In genomic region chr3:144412538-144413272, GRCm38 (mm10) we compare ENCODE assay signal across 8 mouse cellular contexts.
DNase-seq lines count a peak whose midpoint lies in the region; ATAC-seq and TF ChIP-seq lines count a peak whose summit lies in the region.

No protein-coding gene starts in this region.

- WGBS in heart, embryonic 13.5 days, result 9% methylated on average over 10 of the region's 10 CpGs
- under 1% methylated on average over 10 of the region's 10 CpGs for WGBS in embryonic facial prominence, embryonic 11.5 days
- 15% methylated on average over 10 of the region's 10 CpGs for WGBS in intestine, postnatal 0 days
- WGBS in stomach, embryonic 14.5 days, result 7% methylated on average over 10 of the region's 10 CpGs

- H3K36me3 ChIP-seq in heart, embryonic 13.5 days, result no peaks in the 10 kb centered on the region
- H3K36me3 ChIP-seq in embryonic facial prominence, embryonic 11.5 days (replicated peaks; ENCODE audit: control insufficient read depth, insufficient read depth, low read depth, low read length), result no peaks in the 10 kb centered on the region
- no peaks in the 10 kb centered on the region for H3K36me3 ChIP-seq in intestine, postnatal 0 days (ENCODE audit: control insufficient read depth, insufficient read depth)
- H3K36me3 ChIP-seq in stomach, embryonic 14.5 days (ENCODE audit: control insufficient read depth, insufficient read depth, low read length), result no peaks in the 10 kb centered on the region

- no peak for TF ChIP-seq CTCF in intestine, postnatal 0 days (IDR thresholded peaks at IDR 0.05; ENCODE audit: low read depth)

- peaks cover 7% of the 10 kb centered on the region for H3K4me1 ChIP-seq in heart, embryonic 13.5 days
- H3K4me1 ChIP-seq in embryonic facial prominence, embryonic 11.5 days (ENCODE audit: control insufficient read depth, insufficient read depth, low read length), result peaks cover 4% of the 10 kb centered on the region
- 0 out of 2 replicates have a peak, but pooled peaks cover 7% of the 10 kb centered on the region for H3K4me1 ChIP-seq in intestine, postnatal 0 days (replicated peaks; ENCODE audit: control insufficient read depth, insufficient read depth, low read length)
- 0 out of 2 replicates have a peak, but pooled peaks cover 5% of the 10 kb centered on the region for H3K4me1 ChIP-seq in stomach, embryonic 14.5 days (ENCODE audit: control insufficient read depth, insufficient read depth, low read length)

- no peaks in the 10 kb centered on the region for H3K27me3 ChIP-seq in heart, embryonic 13.5 days (replicated peaks)
- no peaks in the 10 kb centered on the region for H3K27me3 ChIP-seq in embryonic facial prominence, embryonic 11.5 days (ENCODE audit: control insufficient read depth, insufficient read depth, low read length)
- no peaks in the 10 kb centered on the region for H3K27me3 ChIP-seq in intestine, postnatal 0 days (replicated peaks; ENCODE audit: control insufficient read depth, insufficient read depth, low read length)
- H3K27me3 ChIP-seq in stomach, embryonic 14.5 days (ENCODE audit: control insufficient read depth, insufficient read depth, low read length), result no peaks in the 10 kb centered on the region

- peak overlapping the region; percentile 54 for H3K4me2 ChIP-seq in heart, embryonic 13.5 days
- H3K4me2 ChIP-seq in embryonic facial prominence, embryonic 11.5 days (ENCODE audit: low read depth, low read length), result no peak overlapping the region
- H3K4me2 ChIP-seq in intestine, postnatal 0 days (replicated peaks; ENCODE audit: low read depth), result peak overlapping the region; percentile 17; the same call in 1 of the 2 replicates
- 0 out of 2 replicates have a peak overlapping the region, but pooled peaks have one; percentile 12 for H3K4me2 ChIP-seq in stomach, embryonic 14.5 days (replicated peaks; ENCODE audit: low read depth, low read length)

- no peak for DNase-seq in heart, postnatal 10 days
- DNase-seq in embryonic facial prominence, embryonic 11.5 days (ENCODE audit: low spot score), result peak; percentile 36
- DNase-seq in urinary bladder, adult 18-20 months (ENCODE audit: low spot score in 2 of 2), result no peak
- DNase-seq in ovary, postnatal 36 days (ENCODE audit: low spot score), result no peak

- ATAC-seq in heart, embryonic 13.5 days (ENCODE audit: extremely low read depth, insufficient number of reproducible peaks, low FRiP score, low TSS enrichment), result no peak
- ATAC-seq in embryonic facial prominence, embryonic 11.5 days (replicated peaks; ENCODE audit: insufficient number of reproducible peaks, low FRiP score, low TSS enrichment, low read depth), result peak; percentile 47
- 0 out of 2 replicates have a peak, but pooled peaks have one; percentile 25 for ATAC-seq in intestine, postnatal 0 days
- ATAC-seq in stomach, embryonic 14.5 days (ENCODE audit: insufficient number of reproducible peaks, insufficient read depth, low FRiP score, low read depth), result peak; percentile 69
- no peak for ATAC-seq in cerebellum, adult (ENCODE audit: insufficient number of reproducible peaks, low FRiP score, low TSS enrichment)

- intact Hi-C loops in heart, postnatal 10 days (cut with DNase I), result no loop called here

- H3K9me3 ChIP-seq in heart, embryonic 13.5 days, result no peaks in the 10 kb centered on the region
- peaks cover 4% of the 10 kb centered on the region; the same call in 1 of the 2 replicates for H3K9me3 ChIP-seq in embryonic facial prominence, embryonic 11.5 days (replicated peaks; ENCODE audit: control insufficient read depth, low read length)
- H3K9me3 ChIP-seq in intestine, postnatal 0 days (ENCODE audit: control insufficient read depth), result no peaks in the 10 kb centered on the region
- no peaks in the 10 kb centered on the region for H3K9me3 ChIP-seq in stomach, embryonic 14.5 days (ENCODE audit: control insufficient read depth, low read depth, low read length)

- H3K27ac ChIP-seq in heart, embryonic 13.5 days (replicated peaks), result no peak overlapping the region
- no peak overlapping the region for H3K27ac ChIP-seq in embryonic facial prominence, embryonic 11.5 days (replicated peaks; ENCODE audit: low read depth, low read length)
- H3K27ac ChIP-seq in intestine, postnatal 0 days (ENCODE audit: low read depth, low read length), result no peak overlapping the region
- H3K27ac ChIP-seq in stomach, embryonic 14.5 days (ENCODE audit: low read length), result no peak overlapping the region

- H3K9ac ChIP-seq in heart, embryonic 13.5 days, result 0 out of 2 replicates have a peak overlapping the region, but pooled peaks have one; percentile 40
- H3K9ac ChIP-seq in embryonic facial prominence, embryonic 11.5 days (replicated peaks; ENCODE audit: low read length), result no peak overlapping the region
- H3K9ac ChIP-seq in intestine, postnatal 0 days (ENCODE audit: low read depth, low read length), result no peak overlapping the region
- no peak overlapping the region for H3K9ac ChIP-seq in stomach, embryonic 14.5 days (replicated peaks; ENCODE audit: low read depth, low read length)

- peak overlapping the region; percentile 14 for H3K4me3 ChIP-seq in heart, embryonic 13.5 days
- no peak overlapping the region for H3K4me3 ChIP-seq in embryonic facial prominence, embryonic 11.5 days (ENCODE audit: low read depth, low read length)
- H3K4me3 ChIP-seq in intestine, postnatal 0 days (ENCODE audit: low read depth, low read length), result no peak overlapping the region
- H3K4me3 ChIP-seq in stomach, embryonic 14.5 days (ENCODE audit: low read depth, low read length), result no peak overlapping the region

Comparison
In these comparisons a context has a peak if more than half of its experiments do, and no peak if none do; other contexts are left out.
1. ATAC-seq: peak in embryonic facial prominence, embryonic 11.5 days (single experiment), intestine, postnatal 0 days (single experiment) and stomach, embryonic 14.5 days (single experiment); none in heart, embryonic 13.5 days (single experiment) and cerebellum, adult (single experiment).